Mouse (Mus musculus): Measurements from ENCODE around the gene Snd1. TPM values are rescaled to one million over a fixed set of nuclear protein-coding genes. Genes with fewer than 3 reads are reported as not detected.
A peak's percentile ranks its signal among the peaks of the same experiment; 100 is the strongest.

Gene Snd1
- polyA plus RNA-seq, 1 experiment from 2014 or later: 79.3 TPM

DNA sequence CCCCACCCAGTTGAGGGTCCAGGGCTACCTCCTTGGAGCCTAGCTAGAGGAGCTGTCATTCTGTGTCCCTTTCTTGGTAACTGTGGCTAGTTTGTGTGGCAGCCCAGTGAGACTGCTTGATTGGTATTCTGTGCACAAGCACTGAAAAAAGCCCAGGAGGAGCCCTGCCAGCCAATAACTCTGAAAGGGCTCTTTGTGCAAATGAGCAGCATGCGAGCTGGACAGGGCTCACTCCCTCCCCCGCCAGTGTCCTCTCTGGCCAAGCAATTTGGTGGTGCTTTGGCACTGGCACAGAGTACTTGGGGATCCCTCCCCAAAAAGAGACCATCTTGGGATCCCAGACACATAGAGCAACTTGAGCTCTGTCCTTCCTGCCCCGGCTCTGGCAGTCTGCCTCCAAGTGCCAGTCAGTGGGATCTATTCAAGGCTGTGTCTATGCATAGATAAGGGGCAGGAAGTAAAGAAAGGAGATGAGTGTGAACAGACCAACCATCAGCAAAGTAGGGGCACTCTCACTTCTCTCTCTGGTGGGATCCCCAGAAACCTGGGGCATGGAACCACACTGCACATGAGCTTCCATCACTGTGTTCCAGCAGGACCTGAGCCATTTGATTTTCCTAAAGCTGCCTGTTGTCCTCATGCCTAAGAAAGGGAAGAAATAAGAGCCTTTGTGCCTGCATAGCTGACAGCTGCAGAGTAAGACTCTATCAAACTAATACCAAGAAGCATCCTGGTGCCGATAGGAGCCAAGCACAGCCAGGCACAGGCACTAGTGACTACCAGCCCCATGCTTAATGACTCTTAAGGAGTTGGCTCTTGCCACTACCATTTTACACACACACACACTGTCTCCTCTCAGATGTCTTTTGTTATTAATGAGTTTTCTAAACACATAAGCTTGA lies 367.7 kb downstream of the Snd1 start:
- no peak overlapping the region for H3K4me2 ChIP-seq (ENCODE audit: low read length)
- no peak for DNase-seq (ENCODE audit: low spot score)
- H3K27me3 ChIP-seq (ENCODE audit: insufficient read depth, low read length): no peaks in the 10 kb centered on the region
- H3K27ac ChIP-seq: no peak overlapping the region
- no peak overlapping the region for H3K9ac ChIP-seq (ENCODE audit: low read depth, low read length)
- H3K4me1 ChIP-seq (replicated peaks; ENCODE audit: insufficient read depth, low read length): peaks cover 1% of the 10 kb centered on the region; the same call in 1 of the 2 replicates
- no peak for TF ChIP-seq CTCF (IDR thresholded peaks at IDR 0.05; ENCODE audit: low read depth)
- H3K36me3 ChIP-seq (ENCODE audit: insufficient read depth, low read length): no peaks in the 10 kb centered on the region
- ATAC-seq (replicated peaks; ENCODE audit: low FRiP score, low read depth): no peak
- WGBS: 85% methylated on average over 4 of the region's 4 CpGs
- H3K9me3 ChIP-seq (replicated peaks; ENCODE audit: low read length): no peaks in the 10 kb centered on the region
- no peak overlapping the region for H3K4me3 ChIP-seq (replicated peaks; ENCODE audit: low read depth, low read length)

- peak; percentile 36 for DNase-seq (ENCODE audit: low spot score)
Observed at GRCm38 (mm10) chr6:28845610-28846009, 370.7 kb downstream of the Snd1 start.

GRCm38 (mm10) chr6:28847616-28848015 lies 372.7 kb downstream of the Snd1 start:
- no peak overlapping the region for H3K4me2 ChIP-seq (ENCODE audit: low read length)
- no peak overlapping the region for H3K27ac ChIP-seq
- peaks cover 7% of the 10 kb centered on the region for H3K4me1 ChIP-seq (replicated peaks; ENCODE audit: insufficient read depth, low read length)
- H3K4me3 ChIP-seq (replicated peaks; ENCODE audit: low read depth, low read length): no peak overlapping the region
- H3K36me3 ChIP-seq (ENCODE audit: insufficient read depth, low read length): no peaks in the 10 kb centered on the region
- no peak for TF ChIP-seq CTCF (IDR thresholded peaks at IDR 0.05; ENCODE audit: low read depth)
- H3K9me3 ChIP-seq (replicated peaks; ENCODE audit: low read length): no peaks in the 10 kb centered on the region
- ATAC-seq (replicated peaks; ENCODE audit: low FRiP score, low read depth) (no peak), DNase-seq (ENCODE audit: low spot score) (no peak)
- no peak overlapping the region for H3K9ac ChIP-seq (ENCODE audit: low read depth, low read length)
- H3K27me3 ChIP-seq (ENCODE audit: insufficient read depth, low read length): no peaks in the 10 kb centered on the region
- WGBS: 55% methylated on average over 6 of the region's 6 CpGs

More at GRCm38 (mm10) chr6:28845610-28846009, 370.7 kb downstream of the Snd1 start:
- no peak overlapping the region for H3K27ac ChIP-seq
- peaks cover 7% of the 10 kb centered on the region for H3K4me1 ChIP-seq (replicated peaks; ENCODE audit: insufficient read depth, low read length)
- no peak overlapping the region for H3K4me2 ChIP-seq (ENCODE audit: low read length)
- no peaks in the 10 kb centered on the region for H3K36me3 ChIP-seq (ENCODE audit: insufficient read depth, low read length)
- no peak for TF ChIP-seq CTCF (IDR thresholded peaks at IDR 0.05; ENCODE audit: low read depth)
- no peaks in the 10 kb centered on the region for H3K9me3 ChIP-seq (replicated peaks; ENCODE audit: low read length)
- ATAC-seq (replicated peaks; ENCODE audit: low FRiP score, low read depth): no peak
- 27% methylated on average over 4 of the region's 4 CpGs for WGBS
- H3K9ac ChIP-seq (ENCODE audit: low read depth, low read length): no peak overlapping the region
- H3K4me3 ChIP-seq (replicated peaks; ENCODE audit: low read depth, low read length): no peak overlapping the region
- no peaks in the 10 kb centered on the region for H3K27me3 ChIP-seq (ENCODE audit: insufficient read depth, low read length)

DNA sequence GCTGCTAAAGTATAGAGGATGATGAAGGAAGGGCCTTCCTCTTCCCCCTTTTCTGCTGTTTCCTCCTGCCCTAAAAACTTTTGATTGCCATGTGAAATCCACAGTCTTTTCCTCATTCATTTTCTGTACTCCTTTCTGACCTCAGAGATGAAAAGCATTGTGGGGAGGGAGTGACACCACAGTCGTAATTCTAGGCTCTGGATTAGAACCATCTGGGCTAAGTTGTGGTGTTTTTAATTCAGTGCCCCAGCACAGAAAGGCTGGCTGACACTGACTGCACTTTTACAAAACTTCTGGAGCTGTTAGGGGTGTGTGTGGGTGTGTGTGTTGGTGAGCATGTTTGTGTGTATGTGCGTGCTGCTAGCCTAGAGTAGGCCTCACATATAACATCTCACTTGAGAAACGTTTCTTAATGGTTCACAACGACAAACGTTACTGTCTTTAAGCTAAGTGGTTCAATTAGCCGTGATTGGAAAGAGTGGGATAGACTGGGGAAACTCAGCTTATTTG lies 373.4 kb downstream of the Snd1 start:
- Histone ChIP-seq H3K36me3 (ENCODE audit: insufficient read depth, low read length) (no peaks in the 10 kb centered on the region), H3K4me1 (replicated peaks; ENCODE audit: insufficient read depth, low read length) (peaks cover 7% of the 10 kb centered on the region), H3K9ac (ENCODE audit: low read depth, low read length) (no peak overlapping the region), H3K9me3 (replicated peaks; ENCODE audit: low read length) (no peaks in the 10 kb centered on the region), H3K4me3 (replicated peaks; ENCODE audit: low read depth, low read length) (no peak overlapping the region), H3K4me2 (ENCODE audit: low read length) (no peak overlapping the region), H3K27ac (no peak overlapping the region), H3K27me3 (ENCODE audit: insufficient read depth, low read length) (no peaks in the 10 kb centered on the region)
- TF ChIP-seq CTCF (IDR thresholded peaks at IDR 0.05; ENCODE audit: low read depth): no peak
- WGBS: 44% methylated on average over 6 of the region's 6 CpGs
- DNase-seq (ENCODE audit: low spot score) (peak; percentile 61), ATAC-seq (replicated peaks; ENCODE audit: low FRiP score, low read depth) (no peak)

GRCm38 (mm10) chr6:28848891-28849290 lies 374.0 kb downstream of the Snd1 start:
- Histone ChIP-seq H3K4me3 (replicated peaks; ENCODE audit: low read depth, low read length) (no peak overlapping the region), H3K36me3 (ENCODE audit: insufficient read depth, low read length) (no peaks in the 10 kb centered on the region), H3K27me3 (ENCODE audit: insufficient read depth, low read length) (no peaks in the 10 kb centered on the region), H3K4me2 (ENCODE audit: low read length) (no peak overlapping the region), H3K4me1 (replicated peaks; ENCODE audit: insufficient read depth, low read length) (peaks cover 7% of the 10 kb centered on the region), H3K9me3 (replicated peaks; ENCODE audit: low read length) (no peaks in the 10 kb centered on the region), H3K9ac (ENCODE audit: low read depth, low read length) (no peak overlapping the region), H3K27ac (no peak overlapping the region)
- no peak for TF ChIP-seq CTCF (IDR thresholded peaks at IDR 0.05; ENCODE audit: low read depth)
- ATAC-seq (replicated peaks; ENCODE audit: low FRiP score, low read depth): no peak
- no peak for DNase-seq (ENCODE audit: low spot score)
- whole genome bisulfite sequencing: 58% methylated on average over 9 of the region's 9 CpGs

DNA sequence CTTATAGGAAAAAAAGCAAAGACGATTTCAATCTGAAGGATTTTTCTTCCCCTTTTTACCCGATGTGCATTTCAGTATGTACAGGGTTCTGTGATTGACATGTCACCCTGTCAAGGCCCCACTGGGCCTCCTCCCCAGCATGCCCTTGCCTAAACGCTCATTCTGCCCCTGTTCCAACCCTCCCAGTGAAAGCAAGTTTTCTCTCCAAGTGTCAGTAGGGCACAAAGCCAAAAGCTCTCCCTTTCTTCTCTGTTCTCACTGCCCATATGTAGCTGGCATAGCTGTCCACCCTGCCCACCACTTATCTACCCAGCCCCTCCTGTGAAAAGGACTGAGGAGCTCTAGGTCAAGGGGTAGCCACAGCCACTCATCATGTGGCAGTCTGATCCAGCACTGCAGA lies 374.4 kb downstream of the Snd1 start:
- Histone ChIP-seq H3K27me3 (ENCODE audit: insufficient read depth, low read length) (no peaks in the 10 kb centered on the region), H3K9ac (ENCODE audit: low read depth, low read length) (no peak overlapping the region), H3K4me3 (replicated peaks; ENCODE audit: low read depth, low read length) (no peak overlapping the region), H3K27ac (no peak overlapping the region), H3K36me3 (ENCODE audit: insufficient read depth, low read length) (no peaks in the 10 kb centered on the region), H3K9me3 (replicated peaks; ENCODE audit: low read length) (no peaks in the 10 kb centered on the region), H3K4me2 (ENCODE audit: low read length) (no peak overlapping the region), H3K4me1 (replicated peaks; ENCODE audit: insufficient read depth, low read length) (peaks cover 7% of the 10 kb centered on the region)
- no peak for ATAC-seq (replicated peaks; ENCODE audit: low FRiP score, low read depth)
- 51% methylated on average over 3 of the region's 3 CpGs for WGBS
- no peak for TF ChIP-seq CTCF (IDR thresholded peaks at IDR 0.05; ENCODE audit: low read depth)
- DNase-seq (ENCODE audit: low spot score): no peak

All from kidney, postnatal 0 days (tissue).